Mouse (Mus musculus) heart, postnatal 36 days (tissue): ENCODE measurements at regions not wholly inside any gene's neighbourhood (a gene's known extent, or its start where the extent isn't known, plus 50 kb on each side); places are given as distances from the start of the nearest gene placed in this dataset.

Source experiments
- DNase-seq, 2 experiments: peaks; one replicate each; pipeline ENCODE4 v3.0.0; 2021 to 2022
- intact Hi-C: fragments of 180-260 bp; cut with DNase I; formaldehyde crosslinking; loops from one replicate; pipeline ENCODE4 v1.15.1; 2025

- no peak for DNase-seq
- intact Hi-C loops: loop anchor here (5.0 kb wide), 2 partner anchors 119 to 451 kb away; no protein-coding TSS in a partner anchor
These were observed 180.0 kb downstream of the Tm2d1 start for GRCm38 (mm10) chr4:98203129-98203528.

DNA sequence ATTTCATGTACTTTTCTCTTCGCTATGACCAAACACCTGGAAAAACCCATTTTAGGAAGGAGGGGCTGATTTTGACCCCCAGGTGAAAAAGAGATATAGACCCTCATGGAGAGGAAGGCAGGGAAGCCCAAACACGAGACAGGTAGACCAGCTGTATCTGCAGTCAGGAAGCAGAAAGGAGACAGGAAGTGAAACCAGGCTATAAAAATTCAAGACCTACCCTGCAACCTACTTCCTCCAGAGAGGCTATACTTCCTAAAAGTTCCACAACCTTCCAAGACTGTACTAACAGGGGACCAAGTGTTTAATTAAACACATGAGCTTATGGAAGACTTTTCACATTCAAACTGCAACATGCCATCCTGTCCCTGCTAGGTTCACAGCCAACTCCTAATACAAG, 180.9 kb downstream of the Tm2d1 start:
- DNase-seq: no peak
- intact Hi-C loops: loop anchor here (5.0 kb wide), 2 partner anchors 120 to 450 kb away; no protein-coding TSS in a partner anchor

GRCm38 (mm10) chr4:98201102-98201501, 182.0 kb downstream of the Tm2d1 start:
- DNase-seq: peak; percentile 75 to 76
- intact Hi-C loops: loop anchor here (5.0 kb wide), 2 partner anchors 121 to 449 kb away; no protein-coding TSS in a partner anchor

DNA sequence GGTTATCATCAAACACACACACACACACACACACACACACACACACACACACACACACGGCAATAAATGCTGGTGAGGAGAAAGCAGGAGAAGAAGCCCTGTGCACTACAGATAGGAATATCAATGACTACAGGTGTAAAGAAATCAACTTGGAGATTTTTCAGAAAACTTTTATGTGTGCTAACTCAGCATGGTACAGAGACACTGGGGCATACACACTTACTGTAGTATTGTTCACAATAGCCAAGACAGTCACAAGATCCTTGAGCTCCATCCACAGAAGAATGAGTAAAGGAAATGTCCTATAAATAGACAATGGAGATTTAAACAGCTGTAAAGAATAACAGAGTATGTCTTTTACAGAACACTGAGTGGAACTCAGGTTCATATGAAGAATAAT, 182.4 kb downstream of the Tm2d1 start:
- intact Hi-C loops: loop anchor here (5.0 kb wide), 2 partner anchors 122 to 448 kb away; no protein-coding TSS in a partner anchor
- DNase-seq: no peak

- DNase-seq: no peak
- intact Hi-C loops: no loop called here
These were observed 192.8 kb downstream of the Tm2d1 start for GRCm38 (mm10) chr4:98190318-98190717.

DNA sequence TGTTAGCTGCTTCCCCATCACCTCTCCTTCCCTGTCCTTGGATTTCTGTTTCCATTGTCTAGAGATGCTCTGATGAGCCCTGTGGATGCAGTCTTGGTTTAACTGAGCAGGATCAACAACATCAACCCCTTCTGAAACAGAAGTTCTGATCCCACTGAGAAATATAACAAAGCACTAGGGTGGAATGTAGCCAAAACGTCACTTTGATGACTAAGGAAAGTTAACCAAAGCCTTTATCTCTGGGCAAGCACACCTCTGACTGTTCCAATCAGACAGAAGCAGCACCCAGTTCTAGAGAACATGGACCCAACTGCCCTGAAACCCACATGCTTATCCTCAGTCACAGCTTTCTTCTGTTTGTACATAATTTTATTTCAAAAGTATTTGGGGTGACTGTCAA, 193.2 kb downstream of the Tm2d1 start:
- no peak for DNase-seq
- intact Hi-C loops: loop anchor here (5.0 kb wide), 1 partner anchor 433 kb away; no protein-coding TSS in a partner anchor

GRCm38 (mm10) chr4:98188944-98189343, 194.2 kb downstream of the Tm2d1 start:
- DNase-seq: no peak
- intact Hi-C loops: loop anchor here (5.0 kb wide), 1 partner anchor 432 kb away; no protein-coding TSS in a partner anchor

GRCm38 (mm10) chr4:98187038-98187437, 196.1 kb downstream of the Tm2d1 start:
- no peak for DNase-seq
- intact Hi-C loops: loop anchor here (5.0 kb wide), 1 partner anchor 430 kb away; no protein-coding TSS in a partner anchor

DNA sequence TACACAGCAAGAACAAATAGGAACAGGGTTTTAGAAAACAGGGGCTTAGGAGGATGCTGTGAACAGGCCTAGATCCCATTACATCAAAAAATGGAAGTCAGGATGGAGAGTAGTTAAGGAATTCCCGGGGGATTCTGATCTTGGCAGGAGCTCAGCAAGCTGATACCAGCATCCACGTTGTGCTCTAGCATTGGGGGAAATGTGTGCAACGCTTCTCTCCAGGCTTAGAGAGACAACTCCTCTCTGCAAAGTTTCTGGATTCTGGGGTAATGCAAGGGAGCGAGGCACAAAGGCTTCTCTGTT, 201.1 kb downstream of the Tm2d1 start:
- peak; percentile 67 to 75 for DNase-seq
- intact Hi-C loops: loop anchor here (5.0 kb wide), 1 partner anchor 40 kb away; no protein-coding TSS in a partner anchor

DNA sequence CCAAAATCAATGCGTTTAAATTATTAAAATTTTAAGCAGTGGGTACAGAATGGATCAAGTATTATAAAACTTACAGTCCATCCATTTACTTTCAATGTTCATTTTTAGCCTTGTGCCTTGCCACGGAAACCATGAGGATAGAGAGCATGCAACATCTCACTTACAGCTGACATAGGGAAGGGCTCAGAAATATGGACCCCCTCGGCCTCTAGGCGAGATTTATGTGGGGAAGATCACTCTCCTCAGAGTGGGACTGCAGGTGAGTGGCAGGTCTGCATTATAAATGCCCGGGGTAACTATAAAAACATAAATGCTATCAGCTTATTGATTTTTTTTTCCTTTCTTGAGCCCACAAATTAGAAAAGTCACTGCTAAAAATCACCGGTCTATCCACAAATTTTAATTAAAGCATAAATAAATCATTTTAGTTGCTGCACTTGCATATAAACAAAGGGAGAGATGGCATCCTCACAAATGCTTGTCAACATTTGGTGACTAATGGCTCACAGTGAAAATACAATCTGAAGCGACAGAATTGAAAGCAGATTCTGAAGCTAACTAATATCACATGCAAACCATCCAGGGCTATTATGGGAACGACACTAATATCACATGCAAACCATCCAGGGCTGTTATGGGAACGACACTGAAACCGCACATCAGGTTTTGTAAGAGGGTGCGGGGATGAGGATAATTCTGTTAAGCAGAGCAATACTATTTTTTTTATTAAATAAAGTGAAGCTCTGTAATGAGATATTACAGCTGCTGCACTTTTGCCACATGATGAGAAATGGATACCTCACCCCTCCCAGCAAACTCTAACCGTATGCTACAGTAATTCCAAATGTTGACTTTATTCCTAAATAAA, 201.7 kb downstream of the Tm2d1 start:
- peak in 1 of 2 experiments; percentile 21 for DNase-seq
- intact Hi-C loops: loop anchor here (5.0 kb wide), 1 partner anchor 41 kb away; no protein-coding TSS in a partner anchor

DNA sequence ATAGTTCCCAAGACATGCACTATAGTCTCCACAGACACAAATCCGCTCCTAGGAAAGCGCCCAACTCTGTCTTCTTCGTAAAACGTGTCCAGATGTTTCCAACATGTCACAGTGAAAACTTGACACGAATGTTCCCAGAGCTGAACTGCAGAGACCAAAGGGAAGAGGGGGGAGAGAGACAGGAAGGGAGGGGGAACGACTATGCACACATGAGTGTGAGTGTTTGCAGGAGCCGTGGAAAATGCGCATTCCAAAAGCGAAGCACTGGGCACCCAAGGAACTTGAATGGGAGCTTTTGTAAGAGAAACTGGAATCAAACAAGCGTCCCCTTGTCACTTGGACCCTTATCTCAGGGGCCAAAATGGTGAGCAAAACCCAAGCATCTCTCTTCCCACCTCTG, 202.8 kb downstream of the Tm2d1 start:
- DNase-seq: peak; percentile 11 to 15
- intact Hi-C loops: loop anchor here (5.0 kb wide), 1 partner anchor 42 kb away; no protein-coding TSS in a partner anchor
